Mouse (Mus musculus) CD4-positive helper T cell, adult 2 months (primary cell): ENCODE measurements around the gene Gm44965.
"Not testable (repeated sequence)": the region's sequence is repeated elsewhere in the genome, so short reads cannot be mapped to it uniquely, and the experiment has no call there.

ENCODE experiments used
- DNase-seq: peaks from one replicate; pipeline ENCODE4 v3.0.0-alpha.2; 2012; ENCODE audit warnings: low read depth, missing footprints, low spot score

The Gm44965 gene

DNA sequence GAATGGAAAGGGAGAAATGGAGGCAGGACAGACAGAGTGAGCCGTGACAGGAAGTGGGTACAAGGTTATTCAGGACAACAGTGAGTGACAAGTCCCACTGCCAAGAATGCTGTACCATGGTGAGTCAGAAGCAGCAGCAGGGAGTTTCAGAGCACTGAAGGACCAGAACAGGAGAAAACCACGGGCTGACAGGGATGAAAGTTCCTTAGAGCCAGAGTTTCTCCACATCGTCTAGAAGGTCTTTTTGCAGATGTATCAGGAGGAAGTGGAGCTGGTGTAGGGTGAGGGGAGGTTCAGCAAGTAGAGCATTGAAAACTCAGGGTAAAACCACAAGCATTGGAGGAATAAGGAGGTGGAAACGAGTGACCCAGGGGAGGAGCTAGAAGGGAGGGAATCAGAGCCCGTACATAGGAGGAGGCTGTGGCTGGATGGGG is 14.5 kb upstream of the Gm44965 start:
- DNase-seq: peak; percentile 18

DNA sequence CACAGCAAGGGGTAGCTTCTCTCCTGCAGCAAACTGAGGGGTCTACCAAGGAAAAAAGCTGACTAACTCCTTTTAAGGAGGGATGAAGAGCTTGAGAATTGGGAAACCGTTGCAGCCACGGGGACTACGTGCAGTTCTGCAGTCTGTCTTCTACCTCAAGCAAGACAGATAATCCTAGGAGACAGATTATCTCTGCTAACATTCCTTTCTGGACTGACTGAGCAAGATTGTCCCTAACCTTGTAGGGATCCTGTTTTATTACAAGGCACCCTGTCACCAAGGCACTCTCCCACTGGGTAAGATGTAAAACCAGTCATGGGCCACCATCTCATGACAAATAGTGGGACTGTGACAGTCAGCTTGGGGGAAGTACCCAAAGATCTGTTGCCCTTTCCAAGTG is 12.5 kb upstream of the Gm44965 start:
- DNase-seq: no peak

DNA sequence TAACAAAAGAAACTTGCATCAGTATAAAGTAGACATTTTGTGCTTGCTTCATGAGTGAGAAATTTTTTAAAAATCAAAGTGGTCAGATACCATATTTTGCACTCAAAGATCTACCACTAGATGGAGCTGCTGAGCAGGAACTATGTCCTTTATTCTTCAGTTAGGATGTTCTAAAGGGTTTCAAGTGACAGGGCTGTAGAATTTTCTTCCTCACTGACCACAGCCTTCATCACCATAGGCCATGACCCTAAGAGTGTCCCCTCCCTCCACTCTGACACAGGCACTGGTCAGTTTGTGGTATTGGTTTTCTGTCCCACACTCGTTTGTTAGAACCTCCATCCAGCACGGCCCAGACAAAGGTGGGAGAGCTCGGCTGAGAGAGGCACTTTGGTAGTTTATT is 11.7 kb upstream of the Gm44965 start:
- peak; percentile 58 for DNase-seq

DNA sequence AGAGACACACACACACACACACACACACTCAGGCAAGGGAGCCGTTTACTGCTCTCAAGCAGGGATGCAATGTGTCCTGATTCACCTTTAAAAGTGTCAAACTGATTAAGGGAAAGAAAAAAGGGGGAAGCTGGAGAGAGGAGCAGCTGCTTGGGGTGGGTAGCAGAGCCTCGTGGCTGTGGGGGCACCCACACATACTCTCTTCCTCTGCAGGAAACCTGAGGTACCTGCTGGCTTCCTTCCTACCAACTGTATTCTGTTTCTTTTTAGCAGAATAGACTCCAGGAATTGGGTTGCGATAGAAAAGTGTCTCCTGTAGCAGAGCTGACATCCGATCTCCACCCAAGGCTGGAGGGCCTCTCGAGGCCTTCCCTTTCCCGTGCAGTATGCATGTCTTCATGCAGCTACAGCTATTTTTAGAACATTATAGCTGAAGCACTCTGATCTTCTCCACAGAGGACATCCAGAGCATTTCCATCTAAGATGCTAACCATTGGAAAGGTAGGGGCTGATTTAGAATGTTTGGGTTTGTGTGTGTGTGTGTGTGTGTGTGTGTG is 4.5 kb upstream of the Gm44965 start, which contains the start of gene Gm45021:
Gene Gm45021 (plus strand): TSS at position 417 of the 557 bp plus-strand sequence.
- no peak for DNase-seq

DNA sequence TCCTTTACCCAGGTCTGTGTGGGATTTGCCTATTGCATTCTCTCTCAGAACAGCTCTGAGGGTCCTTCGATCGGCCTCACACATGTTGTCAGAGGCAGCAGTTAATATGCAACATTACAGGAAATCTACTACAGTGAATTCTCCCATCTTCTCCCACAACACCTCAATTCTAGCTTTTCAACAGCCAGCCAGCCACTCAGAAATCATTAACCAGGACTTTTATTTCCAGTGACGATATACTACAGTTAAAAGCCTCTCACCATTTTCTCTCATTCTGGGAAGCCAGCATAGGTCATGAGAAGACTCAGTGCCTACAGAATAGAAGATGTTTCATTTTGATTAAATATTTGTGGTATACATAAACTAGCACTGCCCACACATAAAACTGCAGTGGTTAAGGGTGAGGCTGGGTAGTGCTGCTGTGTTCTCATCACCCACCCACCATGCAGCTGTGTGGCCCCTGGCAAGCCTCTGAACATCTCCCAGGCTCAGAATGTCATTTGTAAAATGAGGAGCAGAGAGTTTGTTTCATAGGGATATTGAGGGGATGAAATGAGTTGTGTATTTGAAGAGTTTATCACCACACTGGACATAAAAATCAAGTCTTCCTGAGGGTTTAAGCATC is 2.4 kb upstream of the Gm44965 start:
- no peak for DNase-seq

DNA sequence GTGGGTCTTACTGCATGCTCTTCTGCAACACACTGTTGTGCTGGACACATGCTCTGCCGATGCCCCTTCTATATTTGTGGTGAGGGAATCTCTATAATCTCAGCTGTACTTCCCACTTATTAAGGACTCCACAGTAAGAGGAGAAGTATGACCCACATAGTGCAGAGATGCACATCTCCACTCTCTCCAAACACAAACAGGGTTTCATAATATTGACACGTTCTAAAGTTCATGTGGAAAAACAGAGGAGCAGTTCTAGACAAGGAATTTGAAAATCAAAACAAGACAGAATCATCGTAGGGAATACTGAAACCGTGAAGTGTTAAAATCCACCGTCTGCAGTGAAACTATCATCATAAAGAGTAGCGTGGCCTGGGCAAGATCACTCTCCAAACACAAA is 1.9 kb upstream of the Gm44965 start:
- no peak for DNase-seq

DNA sequence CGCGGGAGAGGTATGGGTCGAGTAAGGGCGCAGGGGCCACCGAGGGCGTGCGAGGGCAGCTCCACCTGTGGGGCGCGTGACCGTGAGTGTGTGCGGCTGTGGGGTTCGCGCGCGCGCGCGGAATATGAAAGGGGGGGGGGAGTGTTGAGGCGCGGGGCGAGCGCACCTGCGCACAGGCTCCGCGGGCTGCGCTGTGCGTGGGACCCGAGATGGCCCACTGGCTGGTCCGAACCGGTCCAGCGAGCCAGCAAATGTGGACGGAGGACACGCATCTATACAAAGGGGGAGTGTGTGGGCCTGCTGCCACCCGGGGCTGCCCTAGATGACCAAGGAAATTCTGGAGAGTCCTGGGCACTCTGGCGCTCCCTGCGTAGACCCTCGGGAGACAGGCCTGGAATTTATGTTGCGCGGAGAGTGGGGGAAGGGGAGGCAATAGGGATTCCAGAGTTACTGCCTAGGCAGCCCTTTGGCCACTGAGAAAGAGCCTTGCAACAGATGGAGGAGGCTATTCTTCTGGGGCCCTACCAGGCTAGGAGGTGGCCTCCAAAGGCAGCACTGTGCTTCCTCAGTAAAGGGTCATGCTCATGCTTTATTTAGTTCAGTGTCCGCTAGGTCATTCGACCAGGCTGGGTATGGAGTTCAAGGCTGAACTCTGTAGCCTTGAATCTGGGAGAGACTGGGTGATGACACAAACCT is 450 bp downstream of the Gm44965 start:
- peak; percentile 74 for DNase-seq

DNA sequence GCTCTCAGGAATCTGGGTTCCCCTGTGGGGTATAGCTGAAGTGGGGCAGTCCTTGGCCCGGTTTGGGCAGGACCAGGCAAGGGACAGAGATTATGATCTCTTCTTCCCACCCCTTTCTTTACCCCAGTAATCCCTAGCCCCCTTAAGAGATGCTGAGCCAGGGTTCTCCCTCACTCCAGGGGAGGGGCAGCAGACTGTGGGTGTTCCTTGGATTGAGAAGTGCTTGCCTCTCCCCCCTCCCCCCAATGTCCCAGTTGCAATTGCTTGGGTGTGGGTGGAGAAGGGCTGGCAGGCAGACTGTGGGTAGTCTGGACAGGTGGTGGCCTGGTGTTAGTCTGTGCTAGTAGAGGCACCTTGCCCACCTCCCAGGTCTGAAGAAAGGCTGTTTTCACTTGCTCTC is 1.5 kb downstream of the Gm44965 start:
- no peak for DNase-seq

DNA sequence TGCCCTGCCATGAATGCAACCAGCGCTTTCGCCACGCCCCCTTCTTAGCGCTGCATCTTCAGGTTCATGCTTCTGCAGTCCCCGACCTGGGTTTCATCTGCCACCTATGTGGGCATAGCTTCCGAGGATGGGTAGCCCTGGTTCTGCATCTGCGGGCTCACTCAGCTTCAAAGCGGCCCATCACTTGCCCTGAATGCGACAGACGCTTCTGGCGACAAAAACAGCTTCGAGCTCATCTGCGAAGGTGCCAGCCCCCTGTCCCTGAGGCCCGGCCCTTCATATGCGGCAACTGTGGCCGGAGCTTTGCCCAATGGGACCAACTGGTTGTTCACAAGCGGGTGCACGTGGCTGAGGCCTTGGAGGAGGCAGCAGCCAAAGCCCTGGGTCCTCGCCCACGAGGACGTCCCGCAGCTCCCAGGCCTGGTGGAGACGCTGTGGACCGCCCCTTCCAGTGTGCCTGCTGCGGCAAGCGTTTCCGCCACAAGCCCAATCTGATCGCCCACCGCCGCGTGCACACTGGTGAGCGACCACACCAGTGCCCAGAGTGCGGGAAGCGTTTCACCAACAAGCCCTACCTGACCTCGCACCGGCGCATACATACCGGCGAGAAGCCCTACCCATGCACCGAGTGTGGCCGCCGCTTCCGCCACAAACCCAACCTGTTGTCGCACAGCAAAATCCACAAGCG is 2.9 kb downstream of the Gm44965 start:
- DNase-seq: no peak

DNA sequence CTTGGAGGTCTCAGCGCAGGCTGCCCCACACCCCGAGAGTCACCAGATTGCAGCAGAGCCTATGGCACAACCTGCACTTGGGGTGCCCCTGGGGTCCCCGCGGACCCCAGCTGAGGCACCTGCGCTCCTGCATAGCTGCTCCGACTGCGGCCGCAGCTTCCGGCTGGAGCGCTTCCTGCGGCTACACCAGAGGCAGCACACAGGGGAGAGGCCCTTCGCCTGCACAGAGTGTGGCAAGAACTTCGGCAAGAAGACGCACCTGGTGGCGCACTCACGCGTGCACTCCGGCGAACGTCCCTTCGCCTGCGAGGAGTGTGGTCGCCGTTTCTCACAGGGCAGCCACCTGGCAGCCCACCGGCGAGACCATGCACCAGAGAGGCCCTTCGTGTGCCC is 3.5 kb downstream of the Gm44965 start:
- no peak for DNase-seq

DNA sequence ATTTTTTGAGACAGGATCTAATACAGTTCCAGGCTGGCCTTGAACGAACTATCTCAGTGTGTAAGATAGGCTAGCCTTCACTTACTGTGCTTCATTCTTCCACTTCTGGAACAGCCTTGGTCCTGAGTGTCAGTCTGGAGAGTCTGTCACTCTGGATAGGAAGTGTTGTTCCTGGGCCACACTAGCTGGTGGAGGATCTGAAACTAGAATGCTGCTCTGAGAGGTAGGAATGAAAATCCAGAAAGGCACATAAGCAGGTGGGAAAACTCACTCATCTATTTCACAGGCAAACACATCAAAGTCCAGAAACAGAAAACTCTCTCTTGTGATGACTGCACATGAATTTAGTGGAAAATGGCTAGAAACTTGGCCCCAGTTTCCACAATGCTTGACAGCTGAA is 6.9 kb downstream of the Gm44965 start:
- no peak for DNase-seq

DNA sequence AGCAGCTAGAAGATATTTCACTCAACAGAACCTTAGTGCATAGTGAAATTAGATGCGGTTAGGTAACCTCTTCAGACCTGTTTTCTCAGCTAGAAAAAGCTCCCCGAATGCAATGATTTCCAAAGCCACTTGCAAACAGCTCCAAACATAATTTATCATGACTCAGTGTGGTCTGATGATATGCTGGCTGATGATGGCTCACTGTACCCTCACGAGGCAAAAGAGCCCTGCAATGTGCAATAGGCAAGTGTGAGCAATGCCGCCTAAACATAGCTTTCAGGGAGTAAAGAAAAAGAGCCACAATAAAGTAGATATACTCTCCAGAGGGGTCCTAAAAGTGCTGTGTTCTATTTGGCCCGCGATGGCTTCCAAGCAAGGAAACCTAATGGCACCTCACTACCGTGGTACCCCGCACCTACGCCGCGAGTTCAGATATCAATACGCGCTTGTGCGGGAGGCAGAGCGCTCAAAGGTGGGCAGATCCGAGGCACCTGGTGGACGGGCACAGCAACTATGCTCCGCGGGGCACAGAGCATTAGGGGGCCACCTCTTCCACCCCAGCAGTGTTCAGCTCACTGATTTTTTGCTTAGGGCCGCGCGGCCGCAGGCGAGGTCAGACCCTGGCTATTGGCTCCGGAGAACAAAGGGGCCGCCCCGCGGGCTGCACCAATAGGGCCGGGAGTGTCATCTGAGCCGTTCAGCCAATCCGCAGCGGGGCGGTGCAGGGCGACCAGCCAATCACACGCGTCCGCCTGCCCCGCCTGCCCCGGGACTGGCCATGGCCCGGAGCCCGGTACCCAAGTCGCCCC is 7.7 kb downstream of the Gm44965 start, which contains the start of gene Zfp775:
Gene Zfp775 (plus strand): TSS at position 793 of the 809 bp plus-strand sequence.
- DNase-seq: peak; percentile 92

DNA sequence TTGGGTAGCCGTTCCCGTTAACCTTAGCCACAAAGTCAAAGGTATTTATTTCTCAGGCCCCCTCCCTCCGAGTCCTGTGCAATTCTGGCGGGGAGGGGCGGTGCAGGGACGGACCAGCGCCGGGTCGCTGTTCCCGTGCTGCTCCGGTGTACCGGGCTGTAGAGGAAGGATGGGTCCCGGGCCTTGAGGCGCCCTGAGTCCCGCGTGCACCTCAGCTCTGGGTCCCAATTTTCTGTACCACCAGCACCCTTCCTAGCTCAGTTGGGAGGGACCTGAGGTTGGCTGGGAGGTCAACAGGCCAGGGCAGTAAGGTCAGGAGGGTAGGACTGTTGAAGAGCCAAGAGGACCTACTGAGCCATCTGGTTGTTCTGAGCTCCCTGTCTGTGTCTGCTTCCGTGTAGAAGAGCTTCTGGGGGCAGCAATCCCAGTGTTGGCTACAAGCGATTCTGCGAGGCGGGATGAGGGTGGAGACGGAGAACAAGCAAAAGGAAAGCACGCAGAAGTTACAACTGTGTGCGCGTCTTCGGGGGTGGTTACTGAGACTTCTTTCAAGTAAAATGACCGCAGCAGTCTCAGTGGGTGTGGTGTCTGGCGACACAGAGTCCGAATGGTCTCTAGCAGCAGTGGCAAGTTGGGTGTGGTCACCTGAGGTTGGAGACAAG is 8.5 kb downstream of the Gm44965 start:
- peak; percentile 47 for DNase-seq

DNA sequence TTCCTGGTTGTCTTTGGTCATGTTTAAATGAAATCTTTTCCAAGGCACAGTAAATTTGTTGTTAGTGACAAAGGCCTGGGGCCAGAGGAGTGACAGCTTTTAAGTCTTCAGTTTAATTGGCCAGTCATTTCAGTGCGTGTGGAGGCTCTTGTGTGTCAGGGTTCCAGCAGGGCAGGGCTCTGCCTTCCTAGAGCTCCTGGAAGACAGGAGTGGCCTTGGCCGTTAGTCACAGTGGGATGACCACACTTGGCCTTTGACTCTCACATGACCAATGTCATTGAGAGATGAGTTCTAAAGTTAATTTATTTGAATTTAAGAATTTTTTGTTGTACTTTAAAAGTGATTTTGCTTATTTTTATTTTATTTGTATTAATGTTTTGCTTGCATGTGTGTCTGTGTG is 14.4 kb downstream of the Gm44965 start:
- DNase-seq: no peak

DNA sequence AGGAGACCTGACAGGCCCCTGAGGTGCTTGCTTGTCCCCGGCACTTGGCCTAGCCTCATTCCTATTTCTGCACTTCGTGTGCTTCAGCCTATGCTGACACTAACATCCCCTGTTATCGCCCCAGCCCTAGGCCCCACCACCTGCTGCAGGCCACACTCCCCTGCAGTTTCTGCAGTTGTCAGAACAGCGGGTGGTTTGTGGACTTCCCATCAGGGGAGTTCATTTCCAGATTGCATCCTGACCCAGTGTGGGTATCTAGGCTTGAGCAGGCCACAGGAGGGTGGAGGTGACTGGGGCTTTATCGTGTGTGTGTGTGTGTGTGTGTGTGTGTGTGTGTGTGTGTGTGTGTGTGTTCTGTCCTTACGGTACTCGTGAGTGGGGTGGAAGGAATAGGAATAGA is 15.8 kb downstream of the Gm44965 start:
- no peak for DNase-seq

DNA sequence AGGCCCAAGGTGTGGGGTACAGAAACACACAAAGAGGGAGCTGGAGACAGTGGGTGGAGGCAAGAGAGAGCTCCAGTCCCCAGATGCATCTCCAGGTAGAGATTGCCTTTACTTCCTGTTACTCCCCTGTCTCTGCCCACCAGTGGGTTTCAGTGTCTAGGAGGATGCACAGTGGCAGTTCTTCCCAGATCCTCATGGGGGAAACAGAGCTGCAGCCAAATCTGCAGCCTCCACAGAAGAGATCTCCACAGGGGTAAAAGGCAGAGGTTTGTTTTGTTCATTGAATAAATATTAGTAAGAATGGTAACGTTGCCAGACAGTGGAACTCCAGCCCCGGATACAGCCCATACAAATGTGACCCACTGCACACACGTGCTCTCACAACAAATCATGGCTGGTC is 16.9 kb downstream of the Gm44965 start:
- no peak for DNase-seq

DNA sequence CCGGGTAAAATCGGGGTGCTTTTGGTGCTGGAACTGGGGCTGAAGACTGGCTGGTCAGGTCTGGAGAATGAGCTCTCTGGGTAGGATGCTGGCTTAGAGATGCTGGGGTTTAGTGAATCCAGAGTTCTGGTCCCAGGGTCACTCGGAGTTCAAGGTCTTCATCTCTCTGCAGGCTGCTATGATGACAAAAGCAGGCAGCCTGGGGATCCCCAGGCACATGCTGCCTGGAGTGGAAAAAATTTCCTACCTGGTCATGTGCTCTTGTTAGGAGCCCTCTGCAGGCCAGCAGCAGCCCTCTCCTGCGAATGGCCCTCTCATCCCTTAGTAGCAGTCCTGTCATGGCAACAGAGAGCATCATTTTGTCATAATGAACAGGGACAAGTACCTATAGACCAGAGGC is 19.7 kb downstream of the Gm44965 start:
- DNase-seq: no peak

DNA sequence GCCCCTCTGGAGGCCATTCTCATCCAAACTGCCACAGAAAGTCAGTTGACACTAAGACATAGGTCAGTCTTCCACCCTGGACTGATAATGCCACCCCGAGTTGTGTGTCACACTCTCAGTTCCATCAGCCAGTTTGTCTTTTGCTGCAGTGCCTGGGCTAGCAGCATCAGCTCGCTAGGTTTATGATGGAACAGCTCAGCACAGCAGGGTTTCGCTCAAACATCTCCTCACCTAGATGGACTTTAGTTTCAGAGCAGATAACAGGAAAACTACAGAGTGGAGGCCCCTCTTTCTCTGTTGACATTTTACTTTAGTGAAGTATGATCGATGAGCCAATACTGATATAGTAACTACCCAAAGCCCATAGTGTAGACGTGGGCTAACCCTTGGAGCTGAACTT is 21.0 kb downstream of the Gm44965 start:
- DNase-seq: no peak

DNA sequence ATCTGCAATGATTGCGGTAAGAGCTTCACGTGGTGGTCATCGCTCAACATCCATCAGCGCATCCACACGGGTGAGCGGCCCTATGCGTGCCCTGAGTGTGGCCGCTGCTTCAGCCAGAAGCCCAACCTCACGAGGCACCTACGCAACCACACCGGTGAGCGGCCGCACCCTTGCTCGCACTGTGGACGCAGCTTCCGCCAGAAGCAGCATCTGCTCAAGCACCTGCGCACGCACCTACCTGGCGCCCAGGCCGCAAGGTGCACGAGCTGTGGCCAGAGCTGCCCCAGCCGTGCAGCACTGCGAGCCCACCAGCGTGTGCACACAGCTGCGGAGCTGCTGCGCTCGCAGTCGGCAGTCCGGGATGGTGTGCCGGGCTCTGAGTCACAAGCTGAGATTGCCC is 26.3 kb downstream of the Gm44965 start:
- DNase-seq: no peak

DNA sequence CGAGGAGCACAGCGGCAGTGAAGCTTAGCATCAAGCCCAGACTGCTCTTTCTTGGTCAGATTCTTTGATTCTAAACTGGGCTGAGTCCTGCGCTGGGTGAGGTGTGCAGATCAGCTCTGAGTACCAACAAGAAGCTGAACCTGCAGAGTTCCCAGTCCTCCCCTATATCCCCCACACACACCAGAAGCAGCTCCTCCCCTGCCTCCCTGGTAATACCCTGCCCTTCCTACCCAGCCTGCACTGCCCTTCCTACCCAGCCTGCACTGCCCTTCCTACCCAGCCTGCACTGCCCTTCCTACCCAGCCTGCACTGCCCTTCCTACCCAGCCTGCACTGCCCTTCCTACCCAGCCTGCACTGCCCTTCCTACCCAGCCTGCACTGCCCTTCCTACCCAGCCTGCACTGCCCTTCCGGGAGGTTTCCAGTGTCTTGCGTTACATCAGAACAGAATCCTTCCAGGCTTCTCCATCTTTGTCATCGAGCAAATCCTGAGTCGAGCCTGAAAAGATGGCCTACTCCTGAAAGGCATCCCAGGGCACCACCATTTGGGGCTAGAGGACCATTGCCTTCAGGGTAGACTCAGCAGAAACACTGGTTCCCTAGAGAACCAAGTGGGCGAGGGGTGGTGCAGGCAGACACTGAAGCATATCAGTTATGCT is 28.6 kb downstream of the Gm44965 start:
- not testable (repeated sequence) for DNase-seq

DNA sequence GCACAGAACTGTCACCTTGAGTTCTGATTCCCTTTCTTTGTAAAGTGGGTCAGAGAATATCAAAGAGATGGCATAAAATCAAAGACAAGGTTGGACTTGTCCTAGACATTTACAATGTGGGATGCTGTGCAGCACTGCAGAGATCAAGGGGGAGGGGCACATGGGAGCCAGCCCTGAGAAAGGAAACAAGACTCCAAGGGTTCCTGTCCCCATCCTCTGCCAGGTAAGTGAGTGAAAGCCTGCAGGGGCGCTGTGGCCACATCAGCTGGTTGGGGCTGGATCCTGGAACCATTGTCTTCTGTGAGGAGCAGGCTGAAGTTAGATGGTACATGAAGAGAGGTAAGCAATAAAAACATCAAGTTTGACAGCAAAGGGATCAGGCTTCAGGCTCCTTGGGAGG is 29.7 kb downstream of the Gm44965 start:
- no peak for DNase-seq
